9 mouse cellular contexts compared by ENCODE assay signal in the genomic region with DNA sequence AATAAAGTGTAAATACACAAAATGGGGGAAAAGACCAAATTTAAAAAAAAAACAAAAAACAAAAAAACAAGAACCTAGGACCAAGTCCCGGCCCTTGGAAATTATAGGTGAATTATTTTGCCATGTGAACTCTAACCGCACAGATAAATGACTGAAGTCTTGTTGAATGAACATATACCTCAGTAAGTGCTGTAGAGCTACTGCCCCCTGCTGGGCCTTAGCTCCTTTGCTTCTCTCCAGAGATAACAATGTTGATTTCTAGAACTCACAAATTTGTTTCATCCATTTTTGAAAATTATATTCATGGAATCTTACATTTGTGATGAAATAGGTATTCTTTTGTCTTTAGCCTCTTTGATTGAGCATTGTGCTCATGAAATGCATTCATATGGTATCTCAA. TPM values are rescaled to one million over a fixed set of nuclear protein-coding genes. Genes with fewer than 3 reads are reported as not detected.
DNase-seq lines count a peak whose midpoint lies in the region; ATAC-seq and TF ChIP-seq lines count a peak whose summit lies in the region.
"Had no signal": no experiment of that assay in that cellular context is flagged by ENCODE, and none has a peak within 500 bp of the region (broad histone marks: within the 10 kb centered on the region; RNA-seq: fewer than 3 reads in every experiment).

No protein-coding gene starts in this region.

- no peaks in the 10 kb centered on the region for H3K27me3 ChIP-seq in E14TG2a.4 (ENCODE audit: insufficient read depth, low read length)

- H3K36me3 ChIP-seq in E14TG2a.4 (ENCODE audit: insufficient read depth, low read length) = no peaks in the 10 kb centered on the region

- H3K4me3 ChIP-seq in E14TG2a.4 (replicated peaks; ENCODE audit: low read length) = no peak overlapping the region

- ATAC-seq in granulocyte monocyte progenitor cell, adult 5-6 weeks (replicated peaks; ENCODE audit: poor library complexity, severe bottlenecking) = peak; percentile 50; the same call in 1 of the 2 replicates

- TF ChIP-seq CTCF in E14TG2a.4 (conservative IDR thresholded peaks at IDR 0.05; ENCODE audit: low read length) = peak; percentile 24

- no peaks in the 10 kb centered on the region for H3K9me3 ChIP-seq in E14TG2a.4 (ENCODE audit: low read length)

- H3K4me1 ChIP-seq in E14TG2a.4 (replicated peaks; ENCODE audit: low read depth, low read length) = no peaks in the 10 kb centered on the region

- peak; percentile 24 for DNase-seq in adrenal gland, postnatal 25 days
- DNase-seq in adrenal gland, adult 8-10 months = no peak
- peak; percentile 51 for DNase-seq in layer of hippocampus, adult 11-12 months (ENCODE audit: low spot score)
- no peak for DNase-seq in layer of hippocampus, postnatal 36 days
- peak; percentile 57 for DNase-seq in thymus, postnatal 4 days
- no peak for DNase-seq in gastrocnemius, adult 18-20 months (ENCODE audit: low spot score)

RNA-seq across cellular contexts. Expression of gene Ripply1, which starts 19.6 kb away (rescaled TPM):
- total RNA-seq in adrenal gland, postnatal 25 days (2021) = not detected in 2 replicates
- total RNA-seq in adrenal gland, adult 8-10 months (2022) = not detected
- total RNA-seq in layer of hippocampus, postnatal 36 days (2021) = not detected
- total RNA-seq in granulocyte monocyte progenitor cell, adult 5-6 weeks (2014; fragmentation: Nextera tagmentation) = not detected in 2 replicates
- total RNA-seq in granulocyte monocyte progenitor cell, adult 5-6 weeks (2017) = not detected in 2 replicates
- not detected for total RNA-seq in gastrocnemius, adult 18-20 months (2021)
- total RNA-seq: left cerebral cortex, postnatal 10 days had no signal

RNA-seq across cellular contexts. Expression of gene Cldn2, which starts 38.1 kb away (rescaled TPM):
- total RNA-seq in adrenal gland, postnatal 25 days (2021) = 0.29 TPM in 1 of 2 replicates, not detected in the other
- under 1 TPM in 1 of 4 experiments, not detected in 3; 0.15 TPM for total RNA-seq in adrenal gland, adult 8-10 months (2022)
- 1 to 10 TPM in 1 of 2 experiments, under 1 TPM in 1; 0.35 to 1.7 TPM for total RNA-seq in layer of hippocampus, postnatal 36 days (2021)
- total RNA-seq in granulocyte monocyte progenitor cell, adult 5-6 weeks (2014; fragmentation: Nextera tagmentation) = not detected in 2 replicates
- not detected in 2 replicates for total RNA-seq in granulocyte monocyte progenitor cell, adult 5-6 weeks (2017)
- total RNA-seq in gastrocnemius, adult 18-20 months (2021) = under 1 TPM in 1 of 2 experiments, not detected in 1; 0.07 TPM

RNA-seq across cellular contexts. Expression of gene Gm15013, which starts 48.3 kb away (rescaled TPM):
- not detected in 2 replicates for total RNA-seq in adrenal gland, postnatal 25 days (2021)
- total RNA-seq in adrenal gland, adult 8-10 months (2022) = not detected
- total RNA-seq in layer of hippocampus, postnatal 36 days (2021) = not detected
- 0.45 TPM in 1 of 2 replicates, not detected in the other for total RNA-seq in granulocyte monocyte progenitor cell, adult 5-6 weeks (2014; fragmentation: Nextera tagmentation)
- total RNA-seq in granulocyte monocyte progenitor cell, adult 5-6 weeks (2017) = 0.36 and 0.78 TPM in 2 replicates
- not detected for total RNA-seq in gastrocnemius, adult 18-20 months (2021)
- total RNA-seq: left cerebral cortex, postnatal 10 days had no signal

Comparison
In these comparisons a context has a peak if more than half of its experiments do, and no peak if none do; other contexts are left out.
1. DNase-seq: peak in adrenal gland, postnatal 25 days (single experiment), layer of hippocampus, adult 11-12 months (single experiment) and thymus, postnatal 4 days (single experiment); none in adrenal gland, adult 8-10 months (single experiment), layer of hippocampus, postnatal 36 days (0 of 2) and gastrocnemius, adult 18-20 months (single experiment).